Mouse (Mus musculus) c-Kit-positive CD71-positive TER-119-negative erythroid progenitor cells, embryonic 14.5 days (primary cell): ENCODE results near the gene Adcy4.

Experiments used
- DNase-seq: peaks from one replicate; pipeline ENCODE4 v3.0.0-alpha.2; 2013; ENCODE audit warnings: low read depth

Gene Adcy4

DNA sequence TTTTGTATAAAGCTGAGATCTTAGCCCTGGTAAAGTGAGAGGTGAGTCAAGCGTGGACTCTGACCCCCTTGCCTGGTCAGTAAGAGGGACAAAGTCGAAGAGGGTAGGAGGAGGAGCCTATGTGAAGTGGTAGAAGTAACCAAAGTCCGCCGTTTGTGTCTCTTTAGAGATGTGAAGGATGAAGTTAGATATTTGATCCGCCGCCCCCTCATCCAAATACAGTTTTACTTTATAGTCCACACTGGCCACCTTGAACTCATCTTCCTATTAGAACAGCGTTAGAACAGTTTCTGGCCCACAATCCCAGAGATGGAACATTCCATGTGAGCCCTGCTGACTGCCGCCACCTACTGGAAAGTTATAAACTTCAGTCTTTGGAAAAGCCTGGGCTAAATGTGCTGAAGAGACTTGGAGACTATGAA is 25.5 kb downstream of the Adcy4 start, which contains the start of gene Cideb:
Cideb (minus strand) TSS at position 96 of the 422 bp plus-strand sequence.
- peak; percentile 62 for DNase-seq

DNA sequence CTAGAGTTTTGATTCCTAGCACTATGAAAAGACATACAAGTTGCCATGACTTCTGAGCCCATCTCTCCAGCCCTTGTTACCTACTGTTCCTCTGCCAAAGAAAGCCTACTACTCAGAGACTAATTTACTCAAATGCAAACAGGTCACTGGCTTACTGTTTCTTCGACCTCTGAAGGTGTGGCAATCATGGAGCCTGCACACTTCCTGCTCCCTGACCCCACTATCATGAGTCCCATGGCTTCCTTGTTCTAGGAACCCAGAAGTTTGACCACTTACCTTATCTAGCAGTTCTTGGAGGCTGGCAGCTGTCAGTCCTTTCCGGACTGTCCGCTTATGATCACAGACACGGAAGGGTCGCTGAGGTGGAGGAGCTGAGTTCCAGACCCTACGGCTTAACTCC is 26.3 kb downstream of the Adcy4 start:
- DNase-seq: no peak

DNA sequence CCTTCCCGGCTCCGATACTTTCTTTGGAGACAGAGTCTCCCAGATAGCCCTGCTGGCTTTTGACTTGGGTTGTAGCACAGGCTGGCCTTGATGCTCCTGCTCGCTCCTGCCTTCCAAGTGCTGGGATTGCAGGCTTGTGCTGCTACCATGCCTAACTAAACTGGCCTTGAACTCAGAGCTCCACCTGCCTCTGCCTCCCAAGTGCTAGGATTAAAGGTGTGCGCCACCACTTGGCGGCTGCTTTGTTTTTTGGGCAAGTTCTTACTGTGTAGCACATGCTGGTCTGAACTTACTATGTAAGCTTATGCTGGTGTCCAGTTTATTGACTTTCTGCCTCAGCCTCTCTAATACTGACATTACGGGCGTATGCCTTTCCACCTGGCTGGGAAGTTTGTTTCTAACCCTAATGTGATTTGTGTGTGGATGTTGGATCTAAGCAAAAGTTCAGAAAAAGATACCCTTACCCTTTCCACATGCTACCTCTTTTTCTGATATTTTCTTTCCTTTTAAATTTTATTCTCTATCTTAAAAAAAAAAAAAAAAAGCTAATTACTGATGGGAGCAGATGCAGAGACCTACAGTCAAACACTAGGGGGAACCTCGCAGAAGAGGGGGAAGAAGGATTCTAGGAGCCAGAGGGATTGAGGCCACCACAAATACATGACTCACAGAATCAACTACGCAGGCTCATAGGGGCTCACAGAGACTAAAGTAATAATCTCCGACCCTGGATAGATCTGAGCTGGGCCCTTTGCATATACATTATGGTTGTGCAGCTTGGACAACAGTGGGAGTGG is 36.6 kb downstream of the Adcy4 start:
- no peak for DNase-seq

DNA sequence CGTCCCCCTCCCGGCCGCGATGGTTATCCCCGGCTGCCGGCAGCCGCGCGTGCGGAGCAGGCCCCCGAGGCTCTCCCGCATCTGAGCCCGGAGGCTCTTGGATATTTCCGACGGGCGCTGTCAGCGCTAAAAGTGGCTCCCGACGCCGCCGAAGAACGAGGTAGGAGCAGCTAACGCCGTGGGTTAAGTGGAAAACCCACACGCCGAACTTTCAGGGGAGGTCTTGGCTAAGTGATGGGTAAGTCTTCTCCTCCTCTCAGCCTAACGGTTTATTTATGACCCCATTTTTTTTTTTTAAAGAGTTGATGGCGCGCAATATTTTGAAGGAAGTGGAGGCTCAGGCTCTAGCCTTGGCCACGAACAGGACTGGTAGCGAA is 38.0 kb downstream of the Adcy4 start:
- no peak for DNase-seq

DNA sequence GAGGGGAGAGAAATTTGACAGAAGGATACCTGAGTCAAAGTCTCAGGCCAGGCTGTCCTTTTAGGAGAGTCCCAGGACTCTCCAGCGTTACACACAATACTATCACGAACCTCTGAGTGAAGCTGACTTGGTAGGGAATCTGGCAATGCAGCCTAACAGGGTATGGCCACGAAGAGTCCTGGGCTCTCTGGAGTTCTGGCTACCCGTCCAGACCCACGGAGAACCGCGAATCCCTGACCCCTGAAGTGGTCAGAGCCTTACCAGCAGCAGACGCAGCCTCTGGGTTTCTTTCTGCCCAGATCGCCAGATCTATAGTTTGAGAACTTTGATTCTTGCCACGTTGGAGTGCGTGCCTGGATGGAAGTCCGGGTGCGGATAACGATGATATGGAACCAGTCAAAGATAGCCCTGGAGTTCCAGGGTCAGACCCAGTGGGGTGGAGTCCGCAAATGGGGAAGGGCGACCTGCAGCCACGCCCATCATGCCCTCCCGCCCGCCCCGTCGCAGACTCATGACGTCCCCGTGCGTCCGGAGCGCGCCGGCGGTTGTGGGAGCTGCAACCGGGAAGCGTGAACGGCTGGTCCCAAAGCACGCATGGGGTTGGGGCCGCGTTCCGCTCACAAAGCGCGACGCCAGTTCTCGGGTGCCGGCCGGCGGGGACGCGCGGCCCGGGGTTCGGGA is 38.6 kb downstream of the Adcy4 start, which contains the start of the genes Dhrs1 and Nop9:
Dhrs1 (minus strand) TSS at position 511 of the 681 bp plus-strand sequence.
Nop9 (plus strand) TSS at position 514 of the 681 bp plus-strand sequence.
- DNase-seq: no peak

DNA sequence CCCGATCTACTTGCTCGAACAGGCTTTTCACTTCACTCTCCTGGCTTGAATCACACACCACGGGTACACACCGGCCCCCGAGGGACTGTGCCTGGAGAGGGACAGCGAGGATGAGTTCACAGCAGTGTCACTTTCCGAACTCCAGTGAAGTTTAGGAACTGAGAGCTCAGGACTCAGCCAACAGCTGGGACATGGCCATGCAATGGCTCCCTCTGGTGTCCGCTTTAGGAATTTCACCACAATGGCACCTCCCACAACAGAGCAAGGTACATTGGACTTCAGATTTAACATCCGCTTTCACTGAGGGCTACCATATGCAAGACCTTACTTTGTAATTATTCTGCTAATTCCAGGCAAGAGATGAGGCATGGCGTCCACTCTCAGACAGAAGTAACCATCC is 40.2 kb downstream of the Adcy4 start:
- peak; percentile 83 for DNase-seq

DNA sequence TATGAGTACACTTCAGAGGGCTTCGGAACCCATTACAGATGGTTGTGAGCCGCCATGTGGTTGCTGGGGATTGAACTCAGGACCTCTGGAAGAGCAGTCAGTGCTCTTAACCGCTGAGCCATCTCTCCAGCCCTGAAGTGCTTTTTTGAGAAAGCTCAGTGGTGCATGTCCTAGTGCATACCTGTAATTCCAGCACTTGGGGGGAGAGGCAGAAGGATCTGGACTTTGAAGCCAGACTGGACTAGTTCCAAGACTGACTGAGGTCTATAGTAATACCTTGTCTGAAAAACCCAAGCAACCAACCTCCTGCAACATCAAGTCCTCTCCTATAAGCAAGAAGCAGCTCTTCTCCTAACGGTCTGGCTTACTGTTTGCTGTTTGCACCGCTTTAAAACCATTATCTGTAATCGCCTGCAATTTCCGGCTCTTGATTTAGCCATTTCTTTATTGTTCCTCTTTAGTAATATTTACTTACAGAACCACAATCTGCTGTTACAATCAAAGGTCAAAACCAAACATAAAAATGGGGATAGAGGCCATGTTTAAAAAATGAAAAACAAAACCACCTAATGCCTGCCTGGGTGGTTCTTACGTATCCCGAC is 46.7 kb downstream of the Adcy4 start:
- DNase-seq: no peak

DNA sequence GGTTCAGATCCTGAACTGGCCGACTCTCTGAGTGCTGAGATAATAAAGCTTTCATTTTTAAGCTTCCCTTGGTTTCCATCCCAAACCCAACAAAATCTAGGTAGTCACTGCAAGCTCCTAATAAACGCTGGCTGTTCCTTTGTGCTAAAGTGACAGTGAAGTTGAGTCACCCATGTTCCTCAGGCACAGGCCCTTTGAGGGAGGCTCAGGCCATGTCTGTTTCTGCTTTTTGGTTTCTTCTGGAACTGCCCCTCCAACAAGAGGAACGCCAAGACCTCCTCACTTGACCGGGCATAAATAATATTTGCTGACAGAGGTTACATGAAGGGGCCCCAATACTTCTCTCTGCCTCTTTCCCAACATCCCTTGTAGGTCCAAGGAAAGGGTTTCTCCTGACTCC is 48.1 kb downstream of the Adcy4 start:
- no peak for DNase-seq

DNA sequence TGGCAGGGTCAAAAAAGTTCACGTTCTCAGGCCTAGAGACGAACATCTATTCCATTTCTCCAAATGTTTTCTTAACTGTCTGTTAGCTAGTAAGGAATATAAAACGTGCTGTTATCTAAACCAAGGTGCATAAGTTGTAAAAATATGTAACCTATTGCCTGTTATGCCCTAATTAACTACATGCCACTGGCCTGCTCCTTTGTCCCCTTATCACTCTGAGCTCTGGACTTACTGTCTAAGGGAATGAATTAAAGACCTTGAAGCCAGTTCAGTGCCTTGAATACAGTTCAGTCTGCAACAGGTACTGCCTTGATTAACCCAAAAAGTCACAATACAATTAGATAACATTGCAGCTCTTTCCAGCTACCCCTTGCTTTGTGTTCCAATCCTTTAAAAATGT is 48.6 kb downstream of the Adcy4 start:
- no peak for DNase-seq

DNA sequence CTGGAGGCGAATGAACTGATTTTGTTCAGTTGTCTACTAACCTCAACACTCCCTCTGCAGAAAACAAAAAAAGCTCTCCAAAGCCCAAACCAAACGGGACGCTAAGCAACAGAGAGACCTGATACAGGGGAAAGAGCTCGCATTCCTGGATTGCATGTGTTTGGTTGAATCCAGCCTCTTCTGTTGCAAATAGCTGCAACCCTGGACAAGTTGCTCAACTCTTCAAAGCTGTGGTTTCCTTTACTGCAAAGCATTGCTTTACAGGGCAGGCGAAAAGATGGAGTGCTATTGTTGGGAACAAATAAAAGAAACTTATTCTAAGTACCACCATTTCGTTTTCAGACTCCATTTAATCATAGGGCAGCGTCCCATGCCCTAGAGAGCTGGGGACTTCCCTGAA is 49.0 kb downstream of the Adcy4 start:
- no peak for DNase-seq

DNA sequence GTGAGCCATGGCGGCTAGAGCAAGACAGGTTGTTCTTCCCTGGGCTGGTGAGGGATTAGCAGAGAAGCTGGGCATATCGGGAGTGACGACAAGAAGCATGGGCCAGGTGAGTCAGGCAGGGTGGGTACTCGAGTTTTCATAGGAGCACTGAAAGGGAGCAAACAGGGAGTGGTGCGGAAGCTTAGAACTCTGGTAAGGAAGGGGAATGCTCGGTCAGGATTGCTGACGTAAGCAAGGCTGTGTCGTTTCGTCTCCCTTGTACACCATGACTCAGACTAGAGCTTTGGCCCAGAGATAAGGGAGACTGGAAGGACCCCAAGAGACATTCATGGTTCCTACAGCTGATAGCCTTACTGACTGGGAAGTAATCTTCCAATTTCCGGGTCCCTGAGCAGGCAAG is 50.0 kb downstream of the Adcy4 start:
- no peak for DNase-seq

DNA sequence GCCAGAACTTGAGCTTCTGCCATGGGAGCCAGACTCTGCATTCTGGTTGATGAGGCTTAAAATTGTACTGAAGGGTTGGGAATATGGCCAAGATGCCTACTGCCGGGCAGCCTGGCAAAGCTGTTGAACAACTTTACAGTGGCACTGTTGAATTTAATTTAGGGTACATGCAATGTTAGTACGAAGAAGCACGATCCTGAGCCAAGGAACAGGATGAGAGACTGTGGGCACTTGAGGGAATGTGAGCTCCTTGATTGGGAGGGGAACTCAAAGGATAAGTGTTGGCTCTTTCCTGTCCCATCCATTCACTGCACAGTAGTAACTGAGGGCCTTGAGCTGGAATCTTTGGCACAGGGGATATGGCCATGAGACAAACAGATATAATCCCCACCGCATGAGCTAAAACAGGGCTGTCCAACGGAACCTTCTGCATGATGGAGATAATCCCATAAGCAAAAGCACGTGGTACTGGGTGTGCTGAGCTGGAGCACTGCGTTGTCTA is 53.3 kb downstream of the Adcy4 start:
- no peak for DNase-seq

DNA sequence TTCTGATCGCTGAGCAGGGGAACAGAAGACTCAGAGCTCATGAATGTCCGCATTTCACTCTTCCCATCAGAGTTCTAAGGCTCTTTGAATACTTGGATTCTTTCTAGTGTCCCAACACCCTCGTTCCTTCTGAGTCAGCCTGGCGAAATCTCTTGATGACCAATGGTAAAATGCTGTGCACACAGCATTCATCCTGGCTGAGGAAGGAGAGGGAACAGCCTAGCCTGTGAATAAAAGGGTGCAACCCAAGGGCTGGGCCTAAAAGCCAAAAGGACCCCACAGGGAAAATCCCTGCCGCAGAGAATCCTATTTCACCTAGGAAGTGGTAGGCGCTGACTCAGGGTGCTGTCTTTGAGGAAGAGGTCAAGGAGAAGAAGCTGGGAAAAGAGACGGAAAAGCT is 53.8 kb downstream of the Adcy4 start:
- DNase-seq: no peak

DNA sequence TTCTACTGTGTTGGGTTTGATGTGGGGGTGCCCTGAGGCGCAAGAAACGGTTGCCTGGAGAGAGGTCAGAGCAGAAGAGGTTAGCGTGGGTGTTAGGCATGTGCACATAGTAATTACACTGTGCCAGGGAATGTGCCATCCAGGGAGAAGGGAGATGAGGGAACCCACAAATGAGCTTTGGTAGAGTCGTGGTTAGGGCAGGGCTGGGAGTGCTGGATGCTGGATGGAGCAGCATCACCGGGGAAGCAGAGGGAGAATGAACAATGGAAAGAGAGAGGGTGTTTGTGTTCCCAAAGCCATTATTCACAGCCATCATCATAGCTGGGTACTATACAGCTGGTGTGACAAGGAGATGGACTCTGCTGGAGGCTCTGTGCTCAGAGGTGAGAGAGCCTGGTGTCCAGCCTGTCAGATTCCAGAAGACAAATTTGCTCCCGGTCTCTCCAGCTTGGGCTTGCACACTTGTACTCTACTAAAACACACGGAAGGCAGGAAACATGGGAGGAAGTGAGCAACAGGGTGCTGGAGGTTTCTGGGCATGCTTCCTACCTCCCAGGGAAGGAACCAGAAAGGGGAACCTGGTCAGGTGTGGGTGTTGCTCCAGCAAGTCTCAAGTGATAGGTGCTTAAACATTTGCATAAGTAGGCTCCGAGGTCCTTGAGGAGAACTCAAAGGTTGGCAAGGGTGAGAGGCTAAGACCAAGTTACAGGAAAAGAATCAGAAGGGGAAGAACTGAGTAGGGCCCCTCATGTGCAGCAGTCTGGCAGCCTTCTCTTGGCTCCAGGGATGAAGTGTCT is 55.8 kb downstream of the Adcy4 start:
- no peak for DNase-seq

DNA sequence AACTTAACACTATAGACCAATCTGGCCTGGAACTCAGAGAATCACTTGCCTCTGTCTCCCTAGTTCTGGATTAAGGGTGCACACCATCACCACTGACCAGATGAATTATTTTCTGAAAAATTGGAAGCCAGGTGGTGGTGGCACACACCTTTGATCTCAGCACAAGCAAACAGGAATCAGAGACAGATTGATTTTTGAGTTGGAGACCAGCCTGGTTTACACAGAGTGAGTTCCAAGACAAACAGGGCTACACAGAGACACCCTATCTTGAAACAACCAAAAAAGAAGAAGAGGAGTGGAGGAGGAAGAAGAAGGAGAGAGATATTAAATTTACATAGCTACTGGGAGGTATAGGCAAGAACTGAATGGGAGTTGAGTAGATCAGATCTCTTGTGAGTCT is 57.6 kb downstream of the Adcy4 start:
- DNase-seq: no peak

DNA sequence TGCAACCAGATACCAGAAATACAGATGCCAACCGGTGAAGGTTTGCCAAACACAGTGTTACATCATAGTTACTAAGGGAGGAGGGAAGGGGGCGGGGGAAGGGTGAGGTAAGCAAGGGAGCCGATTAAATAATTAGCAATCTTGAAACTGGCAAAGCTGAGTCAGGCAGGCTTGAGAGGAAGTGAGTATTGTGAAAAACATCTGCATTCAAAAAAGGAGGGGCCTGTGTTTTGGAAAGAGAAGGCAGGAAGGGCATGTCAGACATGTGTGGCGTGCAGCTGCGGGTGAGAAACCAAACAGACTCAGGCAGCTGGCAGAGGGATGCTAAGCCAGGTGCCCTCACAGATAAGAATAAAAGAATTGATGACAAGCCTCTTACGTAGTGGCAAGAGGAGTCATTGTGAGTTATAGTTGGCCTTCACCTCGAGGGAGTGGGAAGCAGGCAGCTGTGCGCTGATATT is 59.5 kb downstream of the Adcy4 start:
- no peak for DNase-seq

DNA sequence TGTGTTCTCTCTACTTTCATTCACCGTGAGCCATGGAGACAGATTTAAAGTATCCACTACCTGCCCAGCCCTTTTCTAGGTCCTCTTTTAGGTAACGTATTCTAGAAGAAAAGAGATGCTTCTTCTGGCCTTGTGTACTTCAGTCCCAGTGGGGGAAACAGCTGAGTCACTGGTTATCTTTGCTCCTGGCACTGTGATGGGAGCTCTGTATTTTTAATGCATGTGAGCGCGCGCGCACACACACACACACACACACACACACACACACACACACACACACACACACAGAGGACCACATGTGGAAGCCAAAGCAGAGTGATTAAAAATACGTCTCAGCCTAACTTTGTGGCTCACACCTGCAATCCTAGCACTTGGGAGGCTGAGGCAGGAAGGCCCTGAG is 60.5 kb downstream of the Adcy4 start:
- DNase-seq: no peak

DNA sequence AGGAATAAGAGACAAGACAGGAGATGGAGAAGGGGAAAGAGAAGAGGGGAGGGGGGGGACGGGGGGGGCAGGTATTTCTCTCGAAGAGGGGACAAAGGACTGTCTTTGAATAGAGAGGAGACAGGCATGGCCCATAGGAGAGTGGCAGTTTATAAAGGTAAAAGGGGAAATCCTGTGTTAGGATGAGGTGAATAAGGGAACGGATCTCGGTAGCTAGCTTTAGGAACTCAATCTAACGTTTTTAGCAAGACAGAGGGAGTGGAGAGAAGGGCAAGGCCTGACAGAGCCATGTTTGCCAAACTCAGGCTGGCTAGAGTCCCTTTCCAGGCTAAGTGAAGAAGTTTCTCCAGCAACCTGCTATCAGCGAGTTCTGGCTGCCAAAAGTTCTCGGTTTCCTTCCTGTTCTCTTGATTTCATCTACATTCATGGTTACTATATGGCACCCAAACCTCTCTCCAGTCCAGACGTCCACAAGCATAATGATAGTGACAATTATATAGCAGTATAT is 61.4 kb downstream of the Adcy4 start:
- DNase-seq: no peak

DNA sequence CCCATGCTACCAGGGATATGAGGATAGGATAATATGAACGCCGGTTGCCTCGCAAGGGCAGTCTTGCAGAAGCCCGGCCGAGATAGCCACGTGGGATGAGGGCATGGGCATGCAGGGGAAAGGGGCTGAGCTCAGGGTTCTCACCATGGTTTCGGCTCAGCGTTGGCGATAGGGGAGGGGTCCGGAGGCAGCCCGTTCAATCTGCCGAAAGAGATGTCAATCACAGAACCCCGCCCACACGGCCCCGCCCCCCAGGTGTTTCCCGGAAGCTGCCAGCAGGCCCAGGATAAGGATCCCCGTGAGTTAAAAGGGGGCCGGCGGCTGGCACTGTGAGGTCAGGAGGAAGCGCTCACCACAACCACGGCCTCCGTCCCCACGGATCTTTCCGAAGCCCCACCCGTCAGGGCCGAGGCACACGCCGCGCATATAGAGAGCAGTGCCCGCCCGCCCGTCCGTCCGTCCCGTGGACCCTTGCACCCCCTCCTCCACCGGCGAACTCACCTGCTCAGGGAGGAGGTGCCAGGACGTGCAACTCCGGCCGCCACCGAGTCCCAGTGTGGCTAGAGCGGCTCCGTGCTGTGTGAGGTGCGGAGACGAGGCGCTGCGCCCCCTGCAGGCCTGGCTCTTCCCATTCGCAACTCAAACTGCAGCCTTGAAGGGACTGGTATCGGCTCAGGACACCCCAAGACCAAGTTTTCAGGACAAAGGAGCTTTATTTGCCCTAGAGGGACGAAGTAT is 62.0 kb downstream of the Adcy4 start, which contains the start of gene Rabggta:
Rabggta (minus strand) TSS at position 564 of the 738 bp plus-strand sequence.
- peak; percentile 92 for DNase-seq

DNA sequence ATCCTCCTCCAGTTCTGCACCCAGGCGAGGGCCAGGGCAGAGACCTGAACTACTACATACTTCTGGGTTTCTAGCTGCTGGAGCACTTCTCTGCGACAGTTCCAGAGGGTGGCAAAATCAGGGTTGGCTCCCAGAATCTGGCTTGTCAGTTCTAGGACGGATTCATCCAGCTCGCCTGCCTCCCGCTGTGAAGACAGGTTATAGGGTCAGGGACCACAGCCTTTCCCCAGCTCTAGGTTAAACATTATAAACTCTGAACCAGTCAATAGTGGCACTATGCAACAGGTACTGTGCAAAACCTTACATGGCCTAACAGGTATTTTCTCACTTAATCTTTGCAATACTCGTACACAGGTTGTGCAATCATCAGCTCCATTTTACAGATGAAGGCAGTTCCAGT is 62.8 kb downstream of the Adcy4 start:
- DNase-seq: no peak

DNA sequence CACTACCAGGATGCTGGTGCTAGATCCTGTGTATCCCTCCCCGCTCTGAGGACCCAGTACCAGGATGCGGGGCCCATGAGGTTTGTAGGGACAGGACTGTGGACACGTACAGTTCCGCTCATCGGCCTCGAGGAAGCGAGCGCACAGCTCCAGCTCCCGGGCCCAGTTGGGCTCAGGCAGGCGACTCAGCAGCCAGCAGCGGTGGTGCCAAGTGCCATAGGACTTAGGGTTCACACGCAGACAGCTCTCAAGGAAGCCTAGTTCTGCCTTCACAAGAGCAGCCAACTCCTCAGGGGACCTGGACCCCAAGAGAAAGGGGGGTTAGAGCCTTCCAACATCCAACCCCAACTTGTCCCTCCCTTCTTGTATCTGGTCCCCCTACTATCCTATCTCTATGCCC is 63.2 kb downstream of the Adcy4 start:
- DNase-seq: no peak
